Mouse (Mus musculus): Measurements from ENCODE around the gene Aip.

DNA sequence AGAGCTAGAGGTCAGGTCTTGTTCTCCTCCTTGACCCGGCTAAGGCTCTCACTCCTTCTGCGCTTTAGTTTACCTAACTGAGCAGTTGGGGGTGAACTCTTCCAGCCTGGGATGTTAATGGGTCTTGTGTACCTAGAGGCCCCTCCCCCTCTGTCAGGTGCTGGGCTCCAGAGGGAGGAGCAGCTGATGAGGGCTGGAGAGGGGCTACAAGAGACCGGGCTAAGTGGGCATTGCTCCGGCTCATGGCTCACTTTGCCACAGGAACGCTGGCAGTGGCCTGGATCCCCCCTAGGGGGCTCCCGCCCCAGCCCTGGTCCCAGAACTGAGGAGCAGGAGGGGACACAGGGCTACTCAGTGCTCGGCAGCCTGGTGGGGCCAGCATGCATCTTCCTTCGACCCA lies 41.8 kb downstream of the Aip start:
- TF ChIP-seq CTCF (IDR thresholded peaks at IDR 0.05; ENCODE audit: low read depth, low read length) (no peak), POLR2AphosphoS5 (IDR thresholded peaks at IDR 0.05; ENCODE audit: insufficient replicate concordance, low read depth, low read length) (no peak), TAL1 (conservative IDR thresholded peaks at IDR 0.05; ENCODE audit: low read depth, low read length) (no peak), GATA1 (IDR thresholded peaks at IDR 0.05; ENCODE audit: borderline replicate concordance, low read length) (no peak)
